Mouse (Mus musculus) hindbrain, embryonic 13.5 days (tissue): ENCODE measurements around the gene Trim45. TPM values are rescaled to one million over a fixed set of nuclear protein-coding genes. Genes with fewer than 3 reads are reported as not detected.

Source experiments
- polyA plus RNA-seq: library from polyadenylated mRNA; unstranded; fragments of >200 nt; fragmentation: Nextera tagmentation; extraction: Ambion mirVana; gene quantifications from 2 replicates; pipeline ENCODE4 v1.2.1, GENCODE M21; 2015

The Trim45 gene
- polyA plus RNA-seq, 1 experiment from 2014 or later = 7.5 TPM

Other genes starting within 250 kb of the Trim45 start
- 44.6 and 45.2 TPM in 2 replicates for gene Man1a2, start 236.7 kb upstream of the Trim45 start, polyA plus RNA-seq
- not detected in 2 replicates for gene Vtcn1, start 96.7 kb upstream of the Trim45 start, polyA plus RNA-seq
- gene Ttf2, start 47.5 kb downstream of the Trim45 start, polyA plus RNA-seq = 6.3 and 6.5 TPM in 2 replicates
- 0.12 TPM in 1 of 2 replicates, not detected in the other for gene Cd101, start 107.4 kb downstream of the Trim45 start, polyA plus RNA-seq
- gene Ptgfrn, start 188.1 kb downstream of the Trim45 start, polyA plus RNA-seq = 2.1 and 2.4 TPM in 2 replicates